Mouse (Mus musculus): ENCODE data around the gene Kansl1l. TPM values are rescaled to one million over a fixed set of nuclear protein-coding genes. Genes with fewer than 3 reads are reported as not detected.
A peak's percentile ranks its signal among the peaks of the same experiment; 100 is the strongest.

Kansl1l gene
- polyA plus RNA-seq, 1 experiment from 2014 or later: 12.1 TPM

DNA sequence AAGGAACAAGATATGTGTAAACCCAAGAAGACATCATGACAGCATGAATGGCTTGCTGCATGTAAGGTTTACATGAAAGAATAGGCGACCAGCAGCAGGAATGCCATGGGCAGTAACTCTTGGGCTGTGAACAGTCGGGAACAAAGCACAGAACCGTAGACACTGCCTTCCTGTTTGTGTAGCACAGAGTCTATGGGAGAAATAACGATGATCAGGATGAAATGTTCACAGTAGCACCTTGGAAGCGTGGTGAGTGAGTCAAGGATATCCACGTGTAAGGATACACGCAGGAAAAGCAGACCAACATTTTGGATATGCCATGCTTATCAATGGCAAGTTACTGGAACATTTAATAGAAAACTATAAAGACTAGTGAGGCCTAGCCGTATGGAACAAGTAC, 2.6 kb downstream of the Kansl1l start:
- no peak overlapping the region for H3K9ac ChIP-seq
- no peaks in the 10 kb centered on the region for H3K9me3 ChIP-seq
- no peaks in the 10 kb centered on the region for H3K4me1 ChIP-seq (replicated peaks)
- H3K4me3 ChIP-seq (replicated peaks): no peak overlapping the region
- H3K4me2 ChIP-seq (replicated peaks): no peak overlapping the region
- ATAC-seq: no peak
- WGBS: 48% methylated on average over 8 of the region's 8 CpGs
- H3K27ac ChIP-seq: no peak overlapping the region
- no peaks in the 10 kb centered on the region for H3K36me3 ChIP-seq
- H3K27me3 ChIP-seq (replicated peaks): no peaks in the 10 kb centered on the region

DNA sequence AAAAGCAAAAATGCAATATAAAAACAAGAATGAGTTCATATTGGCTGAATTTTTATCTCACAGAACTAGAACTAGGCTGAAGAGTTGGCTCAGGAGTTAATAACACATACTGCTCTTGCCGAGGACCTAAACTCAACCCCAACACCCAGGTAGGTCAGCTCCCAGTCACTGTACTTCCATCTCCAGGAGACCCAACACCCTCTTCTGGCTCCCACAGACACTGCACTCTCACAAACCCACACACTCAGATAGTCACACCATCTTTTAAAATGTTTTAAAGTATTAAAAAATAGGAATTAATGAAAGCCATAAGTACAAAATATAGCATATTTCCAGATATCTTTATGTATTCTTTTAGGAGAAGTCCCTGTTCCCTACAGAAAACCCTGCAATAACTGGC, 4.2 kb downstream of the Kansl1l start:
- Histone ChIP-seq H3K27me3 (replicated peaks) (no peaks in the 10 kb centered on the region), H3K4me2 (replicated peaks) (no peak overlapping the region), H3K9ac (no peak overlapping the region), H3K27ac (no peak overlapping the region), H3K4me1 (replicated peaks) (no peaks in the 10 kb centered on the region), H3K36me3 (no peaks in the 10 kb centered on the region), H3K4me3 (replicated peaks) (no peak overlapping the region), H3K9me3 (no peaks in the 10 kb centered on the region)
- no peak for ATAC-seq
- 72% methylated on average over 1 of the region's 1 CpGs for WGBS

DNA sequence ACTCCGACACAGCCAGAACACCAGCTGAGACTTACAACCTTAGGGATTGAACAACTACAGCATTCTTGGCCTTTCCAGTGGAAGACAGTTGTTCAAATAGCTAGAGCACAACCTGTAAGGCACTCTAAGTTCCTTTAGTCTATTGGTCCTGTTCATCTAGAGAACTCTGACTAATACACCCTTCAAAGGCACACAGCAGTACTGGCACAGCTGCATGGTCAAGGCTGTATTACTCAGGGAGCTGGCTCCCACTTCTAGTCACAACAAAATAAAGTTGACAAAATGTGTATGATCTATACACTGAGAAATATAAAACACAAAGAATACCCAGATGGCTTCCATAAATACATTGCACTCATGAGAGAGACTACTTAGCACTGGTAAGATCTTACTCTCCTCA, 10.5 kb downstream of the Kansl1l start:
- 77% methylated on average over 1 of the region's 1 CpGs for WGBS
- H3K27ac ChIP-seq: no peak overlapping the region
- no peaks in the 10 kb centered on the region for H3K4me1 ChIP-seq (replicated peaks)
- no peaks in the 10 kb centered on the region for H3K36me3 ChIP-seq
- no peak for ATAC-seq
- H3K9ac ChIP-seq: no peak overlapping the region
- no peak overlapping the region for H3K4me2 ChIP-seq (replicated peaks)
- H3K4me3 ChIP-seq (replicated peaks): no peak overlapping the region
- H3K27me3 ChIP-seq (replicated peaks): no peaks in the 10 kb centered on the region
- no peaks in the 10 kb centered on the region for H3K9me3 ChIP-seq

DNA sequence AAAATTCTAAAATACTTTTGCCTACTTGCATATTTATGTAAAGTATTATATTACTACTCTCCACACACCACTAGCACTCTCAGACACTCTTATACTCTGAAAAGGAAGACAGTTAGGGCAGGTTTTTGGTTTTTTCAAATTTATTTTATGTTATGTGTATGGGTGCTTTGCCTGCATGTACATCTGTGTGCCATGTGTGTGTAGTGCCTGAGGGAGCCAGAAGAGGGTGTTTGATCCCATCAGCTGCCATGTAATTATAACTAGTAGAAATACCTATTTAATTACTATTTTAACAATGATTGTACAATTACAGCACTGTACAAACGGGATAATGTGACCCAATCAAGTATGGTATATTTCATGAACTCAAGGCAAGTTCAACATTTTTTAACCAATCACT, 12.0 kb downstream of the Kansl1l start:
- no peak overlapping the region for H3K9ac ChIP-seq
- no peak overlapping the region for H3K27ac ChIP-seq
- no peak overlapping the region for H3K4me2 ChIP-seq (replicated peaks)
- no peaks in the 10 kb centered on the region for H3K27me3 ChIP-seq (replicated peaks)
- no peaks in the 10 kb centered on the region for H3K9me3 ChIP-seq
- no peaks in the 10 kb centered on the region for H3K36me3 ChIP-seq
- ATAC-seq: no peak
- no peaks in the 10 kb centered on the region for H3K4me1 ChIP-seq (replicated peaks)
- H3K4me3 ChIP-seq (replicated peaks): no peak overlapping the region
- WGBS: 87% methylated on average over 1 of the region's 1 CpGs

DNA sequence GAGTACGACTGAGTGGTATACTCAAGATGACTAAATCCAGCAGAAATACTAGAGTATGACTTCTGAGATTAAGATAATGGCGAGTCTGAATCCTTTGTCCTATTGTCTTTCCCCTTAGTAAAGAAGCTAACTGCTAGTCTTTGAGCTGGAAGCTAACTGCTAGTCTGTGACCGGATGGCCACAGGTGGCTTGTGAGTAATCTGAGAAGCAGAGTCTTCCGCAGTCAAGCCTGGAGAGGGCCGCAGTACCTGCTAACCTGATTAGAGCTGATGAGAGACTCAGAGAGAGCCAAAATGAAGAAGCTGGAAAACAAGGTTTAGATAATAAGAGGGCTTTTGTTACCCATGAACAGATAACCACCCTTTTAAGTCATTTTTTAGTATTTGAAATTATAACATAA, 12.7 kb downstream of the Kansl1l start:
- H3K4me1 ChIP-seq (replicated peaks): no peaks in the 10 kb centered on the region
- H3K4me2 ChIP-seq (replicated peaks): no peak overlapping the region
- H3K9me3 ChIP-seq: no peaks in the 10 kb centered on the region
- H3K36me3 ChIP-seq: no peaks in the 10 kb centered on the region
- no peak overlapping the region for H3K27ac ChIP-seq
- H3K9ac ChIP-seq: no peak overlapping the region
- H3K27me3 ChIP-seq (replicated peaks): no peaks in the 10 kb centered on the region
- H3K4me3 ChIP-seq (replicated peaks): no peak overlapping the region
- ATAC-seq: no peak
- WGBS: 79% methylated on average over 5 of the region's 5 CpGs

DNA sequence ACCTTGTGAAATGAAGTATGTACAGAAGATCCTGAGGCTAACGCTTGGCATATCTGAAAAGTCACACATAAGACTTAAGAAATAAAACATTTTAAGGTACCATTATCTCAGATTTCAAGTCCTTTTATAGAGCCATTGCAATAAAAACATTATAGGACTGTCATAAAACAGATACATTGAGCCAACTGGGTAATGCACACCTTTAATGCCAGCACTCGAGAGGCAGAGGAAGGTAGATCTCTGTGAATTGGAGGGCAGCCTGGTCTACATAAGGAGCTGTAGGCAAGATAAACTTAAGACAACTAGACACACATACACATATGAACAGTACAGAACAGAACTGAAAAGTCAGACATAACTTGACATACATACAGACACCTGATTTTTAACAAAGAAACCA, 19.4 kb downstream of the Kansl1l start:
- Histone ChIP-seq H3K27me3 (replicated peaks) (no peaks in the 10 kb centered on the region), H3K4me2 (replicated peaks) (no peak overlapping the region), H3K36me3 (no peaks in the 10 kb centered on the region), H3K9me3 (no peaks in the 10 kb centered on the region), H3K4me3 (replicated peaks) (no peak overlapping the region), H3K4me1 (replicated peaks) (no peaks in the 10 kb centered on the region), H3K27ac (no peak overlapping the region), H3K9ac (no peak overlapping the region)
- ATAC-seq: peak; percentile 51; the same call in 1 of the 2 replicates
- 59% methylated on average over 2 of the region's 2 CpGs for WGBS

DNA sequence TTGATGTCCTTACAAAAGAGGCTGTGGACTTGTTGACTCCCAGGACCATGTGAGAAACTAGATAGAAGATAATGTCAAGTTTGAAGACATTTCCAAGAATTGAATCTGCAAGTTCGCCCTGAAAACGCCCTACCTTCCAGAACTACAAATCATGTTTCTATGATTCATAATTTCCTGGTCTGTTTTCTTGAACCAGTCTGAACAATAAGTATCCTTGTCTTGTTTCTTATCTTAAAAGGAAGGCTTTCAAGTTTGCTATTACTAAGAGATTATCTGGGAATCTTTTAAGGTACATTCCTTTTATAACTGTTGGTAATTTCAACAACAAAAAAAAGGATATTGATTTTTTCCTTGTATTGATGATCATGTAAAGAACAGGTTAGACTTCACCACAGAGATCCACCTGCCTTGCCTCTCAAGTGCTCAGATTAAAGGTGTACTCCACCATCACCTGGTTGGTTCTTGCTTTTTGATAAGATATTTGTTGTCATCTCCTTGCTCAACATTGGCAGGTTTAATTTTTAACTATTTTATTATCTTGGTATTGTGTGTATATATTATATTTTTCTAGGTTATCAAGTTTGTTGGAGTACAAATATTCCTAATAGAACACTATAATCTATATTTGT, 24.4 kb downstream of the Kansl1l start:
- no peak overlapping the region for H3K4me3 ChIP-seq (replicated peaks)
- H3K4me2 ChIP-seq (replicated peaks): no peak overlapping the region
- H3K27ac ChIP-seq: no peak overlapping the region
- no peaks in the 10 kb centered on the region for H3K36me3 ChIP-seq
- no peaks in the 10 kb centered on the region for H3K4me1 ChIP-seq (replicated peaks)
- H3K27me3 ChIP-seq (replicated peaks): no peaks in the 10 kb centered on the region
- no peaks in the 10 kb centered on the region for H3K9me3 ChIP-seq
- 66% methylated on average over 2 of the region's 2 CpGs for WGBS
- no peak overlapping the region for H3K9ac ChIP-seq
- ATAC-seq: peak; percentile 75

DNA sequence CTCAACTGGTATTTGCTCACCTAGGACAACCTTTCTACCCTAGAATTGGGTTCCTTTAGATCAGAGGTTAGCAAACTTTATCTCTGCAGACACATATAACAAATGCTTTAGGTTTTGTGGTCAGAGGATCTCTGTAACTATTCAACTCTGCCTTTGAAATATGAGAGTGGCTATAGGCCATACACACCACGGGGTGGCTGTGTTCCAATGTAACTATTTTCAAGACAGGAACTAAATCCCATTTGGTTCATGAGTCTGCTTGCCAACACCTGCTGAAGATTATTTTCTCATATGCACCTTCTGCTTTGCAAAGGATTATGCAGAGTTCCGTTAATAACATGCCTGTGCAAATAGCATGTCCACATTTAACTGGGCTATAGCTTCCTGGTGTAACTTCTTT, 35.1 kb downstream of the Kansl1l start:
- WGBS: 67% methylated on average over 2 of the region's 2 CpGs
- H3K9ac ChIP-seq: no peak overlapping the region
- no peak overlapping the region for H3K27ac ChIP-seq
- no peaks in the 10 kb centered on the region for H3K27me3 ChIP-seq (replicated peaks)
- no peaks in the 10 kb centered on the region for H3K9me3 ChIP-seq
- no peak overlapping the region for H3K4me3 ChIP-seq (replicated peaks)
- no peak for ATAC-seq
- no peaks in the 10 kb centered on the region for H3K4me1 ChIP-seq (replicated peaks)
- no peak overlapping the region for H3K4me2 ChIP-seq (replicated peaks)
- no peaks in the 10 kb centered on the region for H3K36me3 ChIP-seq

DNA sequence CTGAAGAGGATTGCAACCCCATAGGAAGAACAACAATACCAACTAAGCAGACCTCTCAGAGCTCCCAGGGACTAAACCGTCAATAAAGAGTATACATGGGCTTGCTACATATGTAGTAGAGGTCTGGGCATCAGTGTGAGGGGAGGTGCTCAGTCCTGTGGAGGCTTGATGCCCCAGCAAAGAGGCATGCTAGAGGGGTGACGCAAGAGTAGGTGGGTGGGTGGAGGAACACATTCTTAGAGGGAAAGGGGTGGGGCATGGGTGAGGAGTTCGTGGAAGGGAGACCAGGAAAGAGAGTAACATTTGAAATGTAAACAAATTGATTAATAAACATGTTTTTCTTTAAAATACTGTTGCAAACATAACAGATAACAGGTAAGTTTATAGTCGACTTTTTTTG, 36.3 kb downstream of the Kansl1l start:
- no peak overlapping the region for H3K27ac ChIP-seq
- no peak for ATAC-seq
- no peaks in the 10 kb centered on the region for H3K4me1 ChIP-seq (replicated peaks)
- H3K4me2 ChIP-seq (replicated peaks): no peak overlapping the region
- 80% methylated on average over 4 of the region's 4 CpGs for WGBS
- H3K9ac ChIP-seq: no peak overlapping the region
- H3K4me3 ChIP-seq (replicated peaks): no peak overlapping the region
- no peaks in the 10 kb centered on the region for H3K36me3 ChIP-seq
- H3K27me3 ChIP-seq (replicated peaks): no peaks in the 10 kb centered on the region
- no peaks in the 10 kb centered on the region for H3K9me3 ChIP-seq

DNA sequence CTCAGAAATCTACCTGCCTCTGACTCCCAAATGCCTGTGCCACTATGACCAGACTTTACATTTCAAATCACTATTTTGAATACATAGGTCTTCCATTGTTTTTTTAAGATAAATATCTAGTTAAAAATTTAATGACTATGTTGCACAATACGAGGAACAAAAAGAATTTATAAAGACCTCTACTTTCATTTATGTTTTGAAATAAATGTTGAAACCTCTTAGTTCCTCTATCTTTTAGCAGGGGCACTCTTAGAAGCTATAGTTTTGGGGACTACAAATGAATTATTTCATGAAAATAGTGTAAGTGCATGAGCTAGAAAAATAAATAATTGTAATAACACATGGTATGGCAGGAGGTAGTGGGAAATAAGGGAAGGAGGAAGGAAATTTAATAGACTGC, 38.6 kb downstream of the Kansl1l start:
- no peak overlapping the region for H3K27ac ChIP-seq
- no peaks in the 10 kb centered on the region for H3K36me3 ChIP-seq
- H3K9ac ChIP-seq: no peak overlapping the region
- no peak overlapping the region for H3K4me3 ChIP-seq (replicated peaks)
- H3K4me1 ChIP-seq (replicated peaks): no peaks in the 10 kb centered on the region
- ATAC-seq: no peak
- no peaks in the 10 kb centered on the region for H3K9me3 ChIP-seq
- H3K4me2 ChIP-seq (replicated peaks): no peak overlapping the region
- no peaks in the 10 kb centered on the region for H3K27me3 ChIP-seq (replicated peaks)
- WGBS: 84% methylated on average over 1 of the region's 1 CpGs

DNA sequence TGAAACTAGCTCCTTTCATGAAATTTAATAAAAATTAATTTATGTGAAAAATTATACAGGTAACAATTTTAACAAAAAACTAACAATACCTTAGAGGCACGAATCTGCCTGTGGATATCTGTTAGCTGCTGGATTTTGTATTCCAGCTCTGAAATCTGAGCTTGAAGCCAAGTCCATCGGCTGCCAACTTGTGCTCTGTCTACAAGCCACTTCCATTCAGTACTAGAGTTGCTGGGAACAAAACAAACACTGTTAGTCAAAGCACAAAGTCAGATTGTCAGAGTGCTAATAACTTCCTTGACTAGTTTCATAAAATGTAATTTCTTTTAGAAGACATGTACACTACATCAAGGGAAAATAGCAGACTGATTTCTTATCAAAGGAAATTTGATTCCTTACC, 39.5 kb downstream of the Kansl1l start:
- WGBS: 72% methylated on average over 2 of the region's 2 CpGs
- no peak overlapping the region for H3K27ac ChIP-seq
- no peak overlapping the region for H3K9ac ChIP-seq
- no peak overlapping the region for H3K4me3 ChIP-seq (replicated peaks)
- no peaks in the 10 kb centered on the region for H3K9me3 ChIP-seq
- H3K4me2 ChIP-seq (replicated peaks): no peak overlapping the region
- H3K4me1 ChIP-seq (replicated peaks): no peaks in the 10 kb centered on the region
- H3K27me3 ChIP-seq (replicated peaks): no peaks in the 10 kb centered on the region
- no peaks in the 10 kb centered on the region for H3K36me3 ChIP-seq
- no peak for ATAC-seq

DNA sequence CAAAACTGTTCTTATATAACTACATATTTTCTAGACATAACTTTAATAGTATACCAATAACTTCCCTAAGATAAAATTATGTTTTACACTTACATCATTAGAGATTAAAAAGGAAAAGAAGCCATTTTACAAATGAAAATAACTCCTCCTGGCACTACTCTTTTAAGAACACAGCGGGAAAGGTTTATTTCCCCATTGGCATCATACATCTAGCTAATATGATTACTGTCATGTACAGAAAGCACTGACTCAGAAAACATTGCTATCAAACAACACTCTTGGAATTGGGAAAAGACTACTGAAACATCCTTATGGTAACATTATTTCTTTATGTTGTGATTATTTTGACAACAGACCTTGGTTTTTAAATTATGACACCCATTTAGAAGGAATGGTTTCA, 48.6 kb downstream of the Kansl1l start:
- Histone ChIP-seq H3K9me3 (no peaks in the 10 kb centered on the region), H3K4me2 (replicated peaks) (no peak overlapping the region), H3K36me3 (no peaks in the 10 kb centered on the region), H3K27me3 (replicated peaks) (no peaks in the 10 kb centered on the region), H3K9ac (no peak overlapping the region), H3K4me3 (replicated peaks) (no peak overlapping the region), H3K4me1 (replicated peaks) (no peaks in the 10 kb centered on the region), H3K27ac (no peak overlapping the region)
- WGBS: 86% methylated on average over 1 of the region's 1 CpGs
- ATAC-seq: no peak

DNA sequence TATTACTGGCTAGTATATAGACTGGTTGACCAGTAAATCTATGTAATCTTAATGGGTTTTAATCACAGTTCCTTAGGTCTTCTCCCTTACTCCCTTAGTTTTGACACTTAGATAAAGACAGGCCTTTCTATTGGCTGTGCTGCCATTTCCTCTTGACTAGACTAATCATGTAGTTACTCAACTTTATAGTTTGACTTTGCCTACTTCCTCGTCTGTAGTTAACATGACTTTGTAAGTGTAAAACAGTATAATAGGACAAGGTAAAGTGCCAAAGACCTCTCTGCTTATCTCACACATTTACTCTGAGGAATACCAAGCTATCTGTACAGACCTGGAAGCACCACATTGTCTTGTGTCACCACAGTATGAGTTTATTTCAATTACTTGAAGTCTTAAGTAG, 86.8 kb downstream of the Kansl1l start:
- Histone ChIP-seq H3K4me2 (replicated peaks) (no peak overlapping the region), H3K27ac (no peak overlapping the region), H3K27me3 (replicated peaks) (no peaks in the 10 kb centered on the region), H3K9me3 (no peaks in the 10 kb centered on the region), H3K9ac (no peak overlapping the region), H3K4me3 (replicated peaks) (no peak overlapping the region), H3K36me3 (peaks cover 4% of the 10 kb centered on the region; the same call in 1 of the 2 replicates), H3K4me1 (replicated peaks) (no peaks in the 10 kb centered on the region)
- peak; percentile 71 for ATAC-seq
- WGBS: 64% methylated on average over 1 of the region's 1 CpGs

Data from intestine, embryonic 15.5 days (tissue).